Mouse (Mus musculus) intestine, embryonic 14.5 days (tissue): ENCODE data around the gene C1qtnf6. TPM values are rescaled to one million over a fixed set of nuclear protein-coding genes. Genes with fewer than 3 reads are reported as not detected.

Experiments used
- ATAC-seq: fragments of 200-750 bp; cut with Nextera tagmentation; replicated peaks from 2 replicates; pipeline ENCODE4 v1.8.0; 2017; ENCODE audit warnings: low read depth, moderate number of reproducible peaks, moderate TSS enrichment, moderate library complexity; ENCODE audit not compliant: low FRiP score, low TSS enrichment
- DNase-seq: peaks from one replicate; pipeline ENCODE4 v3.0.0-alpha.2; 2018; ENCODE audit warnings: low spot score
- H3K27ac ChIP-seq: fragments of 300-500 bp; sonication (generic); 2 replicates; pipeline ENCODE4 v1.5.1; 2014; ENCODE audit warnings: low read depth, mild to moderate bottlenecking, control low read depth
- H3K27me3 ChIP-seq: fragments of 300-500 bp; sonication (generic); replicated peaks from 2 replicates; pipeline ENCODE4 v1.6.1; 2014; ENCODE audit warnings: low read length, control low read depth; ENCODE audit not compliant: control insufficient read depth, insufficient read depth
- H3K36me3 ChIP-seq: fragments of 300-500 bp; sonication (generic); 2 replicates; pipeline ENCODE4 v1.6.1; 2014; ENCODE audit warnings: low read length, control low read depth; ENCODE audit not compliant: control insufficient read depth, insufficient read depth
- H3K4me1 ChIP-seq: fragments of 300-500 bp; sonication (generic); replicated peaks from 2 replicates; pipeline ENCODE4 v1.6.1; 2014; ENCODE audit warnings: low read length, control low read depth, mixed read lengths; ENCODE audit not compliant: control insufficient read depth, insufficient read depth
- H3K4me2 ChIP-seq: fragments of 300-500 bp; sonication (generic); 2 replicates; pipeline ENCODE4 v1.6.1; 2014; ENCODE audit warnings: low read length
- H3K4me3 ChIP-seq: fragments of 300-500 bp; sonication (generic); 2 replicates; pipeline ENCODE4 v1.5.1; 2014; ENCODE audit warnings: low read depth, low read length, control low read depth, mixed read lengths
- H3K9ac ChIP-seq: fragments of 300-500 bp; sonication (generic); 2 replicates; pipeline ENCODE4 v1.6.1; 2014; ENCODE audit warnings: mild to moderate bottlenecking, low read length
- H3K9me3 ChIP-seq: fragments of 300-500 bp; sonication (generic); 2 replicates; pipeline ENCODE4 v1.6.1; 2016; ENCODE audit warnings: low read length, control low read depth; ENCODE audit not compliant: control insufficient read depth
- WGBS: fragments of 180-500 bp; shearing (Covaris S2); extraction: QIAGEN DNeasy Blood & Tissue Kit; methylation state at CpG from one replicate; pipeline ENCODE4 v1.1.7; 2014; 5-methylcytosine and 5-hydroxymethylcytosine counted together
- polyA plus RNA-seq: library from polyadenylated mRNA; unstranded; fragments of >200 nt; fragmentation: Nextera tagmentation; extraction: Ambion mirVana; gene quantifications from 2 replicates; pipeline ENCODE4 v1.2.1, GENCODE M21; 2014

C1qtnf6 gene
- polyA plus RNA-seq, 1 experiment from 2014 or later = 30.1 TPM

DNA sequence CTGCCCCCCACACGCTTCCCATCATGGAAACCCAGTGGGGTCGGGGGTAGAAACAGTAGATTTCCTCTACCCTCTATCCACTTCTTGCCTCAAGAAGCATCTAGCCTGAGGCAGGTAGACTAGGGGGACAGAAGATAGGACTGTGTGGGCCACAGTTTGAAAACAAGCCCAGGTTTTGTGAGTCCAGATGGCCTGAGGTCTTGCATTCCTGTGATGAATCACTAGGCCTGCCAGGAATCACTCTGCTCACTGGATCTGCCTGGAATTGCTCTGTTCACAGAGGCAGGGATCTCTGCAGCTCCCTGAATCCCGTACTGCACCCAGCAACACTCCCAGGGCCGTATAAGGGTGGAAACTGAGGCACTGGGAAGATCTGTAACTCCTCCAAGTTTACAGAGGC is 47.9 kb downstream of the C1qtnf6 start:
- Histone ChIP-seq H3K4me2 (no peak overlapping the region), H3K27me3 (no peaks in the 10 kb centered on the region), H3K4me1 (peaks cover 8% of the 10 kb centered on the region), H3K36me3 (no peaks in the 10 kb centered on the region), H3K9me3 (no peaks in the 10 kb centered on the region), H3K27ac (no peak overlapping the region), H3K9ac (no peak overlapping the region), H3K4me3 (no peak overlapping the region)
- DNase-seq = no peak
- ATAC-seq = no peak
- 73% methylated on average over 4 of the region's 4 CpGs for WGBS

DNA sequence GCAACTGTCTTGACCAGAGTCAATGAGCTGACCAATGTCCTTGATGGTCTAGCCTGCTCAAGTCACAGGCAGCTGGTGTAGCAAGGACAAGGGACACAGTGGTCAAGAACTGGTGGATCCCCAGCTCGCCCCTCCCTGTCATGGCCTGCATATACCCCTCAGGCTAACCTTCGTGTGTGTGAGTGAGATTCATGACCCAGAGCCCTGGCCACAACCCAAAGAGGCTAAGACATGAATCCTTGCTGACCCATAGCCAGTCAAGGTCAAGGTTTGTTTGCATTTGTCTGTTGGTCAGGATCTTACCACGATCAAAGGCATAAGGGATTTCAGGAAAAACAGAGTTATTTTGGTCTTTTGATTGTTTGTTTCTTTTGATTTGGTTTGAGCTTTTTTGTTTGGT is 48.7 kb downstream of the C1qtnf6 start:
- Histone ChIP-seq H3K4me3 (no peak overlapping the region), H3K36me3 (no peaks in the 10 kb centered on the region), H3K27me3 (no peaks in the 10 kb centered on the region), H3K4me2 (no peak overlapping the region), H3K27ac (no peak overlapping the region), H3K9me3 (no peaks in the 10 kb centered on the region), H3K9ac (no peak overlapping the region), H3K4me1 (peaks cover 8% of the 10 kb centered on the region)
- DNase-seq (no peak), ATAC-seq (no peak)
- WGBS = 58% methylated on average over 3 of the region's 3 CpGs

DNA sequence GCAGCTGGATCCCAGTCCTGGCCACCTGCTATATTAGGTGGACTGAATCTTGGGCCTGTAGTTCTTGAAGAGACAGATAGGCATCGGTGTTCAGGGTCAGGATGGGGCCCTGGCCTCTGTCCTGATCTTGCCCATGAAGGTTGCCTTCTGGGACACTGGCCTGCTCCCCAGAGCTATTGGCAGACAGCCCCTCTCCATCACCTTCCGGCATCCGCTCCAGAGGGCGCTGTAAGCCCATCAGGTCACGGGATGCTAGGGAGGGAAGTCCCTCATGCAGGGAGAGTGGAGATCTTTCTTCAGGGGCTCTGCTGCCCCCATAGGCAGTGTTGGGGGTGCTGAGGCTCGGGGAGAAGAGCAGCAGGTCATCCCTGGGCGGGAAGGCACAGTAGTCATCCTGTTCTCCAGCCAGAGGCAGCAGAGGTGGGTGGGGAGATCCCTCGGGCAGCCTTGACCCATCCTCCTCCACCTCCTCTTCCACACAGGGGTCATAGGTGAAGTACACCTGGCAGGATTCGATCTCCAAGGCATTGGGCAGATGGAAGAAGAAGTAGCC is 49.7 kb downstream of the C1qtnf6 start:
- Histone ChIP-seq H3K9me3 (no peaks in the 10 kb centered on the region), H3K9ac (no peak overlapping the region), H3K27me3 (no peaks in the 10 kb centered on the region), H3K36me3 (no peaks in the 10 kb centered on the region), H3K4me1 (peaks cover 8% of the 10 kb centered on the region), H3K4me3 (no peak overlapping the region), H3K27ac (no peak overlapping the region), H3K4me2 (no peak overlapping the region)
- WGBS = 49% methylated on average over 9 of the region's 9 CpGs
- DNase-seq (no peak), ATAC-seq (peak; percentile 37; the same call in 1 of the 2 replicates)

DNA sequence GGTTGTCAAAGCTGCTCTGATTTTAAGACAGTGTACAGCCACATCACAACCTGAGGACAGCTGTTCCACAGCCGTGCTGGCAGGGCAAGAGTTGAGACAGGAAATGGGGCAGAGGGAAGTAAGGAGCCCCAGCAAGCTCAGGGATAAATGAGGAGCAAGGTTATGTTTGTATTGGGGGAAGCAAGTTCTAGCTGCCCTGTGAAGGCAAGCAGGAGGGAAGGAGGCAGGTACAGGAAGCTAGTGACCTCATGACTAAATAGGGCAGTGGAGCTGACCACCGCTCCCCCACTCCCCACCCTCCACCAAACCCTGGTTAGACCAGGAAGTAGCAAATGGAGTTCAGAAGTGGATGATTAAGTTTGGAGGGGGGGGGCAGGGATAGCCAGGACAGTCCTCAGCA is 50.2 kb downstream of the C1qtnf6 start:
- H3K4me2 ChIP-seq = no peak overlapping the region
- H3K9me3 ChIP-seq = no peaks in the 10 kb centered on the region
- DNase-seq (no peak), ATAC-seq (no peak)
- H3K36me3 ChIP-seq = no peaks in the 10 kb centered on the region
- peaks cover 8% of the 10 kb centered on the region for H3K4me1 ChIP-seq
- H3K27ac ChIP-seq = no peak overlapping the region
- no peak overlapping the region for H3K4me3 ChIP-seq
- no peak overlapping the region for H3K9ac ChIP-seq
- 33% methylated on average over 2 of the region's 2 CpGs for WGBS
- H3K27me3 ChIP-seq = no peaks in the 10 kb centered on the region

DNA sequence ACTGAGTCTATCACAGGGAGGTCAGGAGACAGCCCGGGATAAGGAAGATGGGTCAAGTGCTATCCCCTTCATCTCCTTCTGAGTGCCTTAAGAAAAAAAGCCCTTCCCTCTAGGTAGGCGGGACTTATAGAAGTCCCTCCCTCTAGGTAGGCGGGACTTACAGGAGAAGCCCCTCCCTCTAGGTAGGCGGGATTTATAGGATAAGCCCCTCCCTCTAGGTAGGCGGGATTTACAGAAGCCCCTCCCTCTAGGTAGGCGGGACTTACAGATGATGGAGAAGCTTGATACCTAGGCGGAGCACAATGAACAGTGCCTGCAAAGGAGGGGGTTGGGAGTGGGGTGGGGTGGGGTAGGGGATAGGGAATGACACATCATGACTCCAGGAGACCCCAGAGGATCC is 51.1 kb downstream of the C1qtnf6 start:
- ATAC-seq = no peak
- H3K36me3 ChIP-seq = no peaks in the 10 kb centered on the region
- WGBS = 75% methylated on average over 7 of the region's 7 CpGs
- H3K4me3 ChIP-seq = no peak overlapping the region
- H3K4me2 ChIP-seq = no peak overlapping the region
- H3K27ac ChIP-seq = no peak overlapping the region
- no peak for DNase-seq
- no peaks in the 10 kb centered on the region for H3K27me3 ChIP-seq
- peaks cover 8% of the 10 kb centered on the region for H3K4me1 ChIP-seq
- H3K9ac ChIP-seq = no peak overlapping the region
- H3K9me3 ChIP-seq = no peaks in the 10 kb centered on the region

DNA sequence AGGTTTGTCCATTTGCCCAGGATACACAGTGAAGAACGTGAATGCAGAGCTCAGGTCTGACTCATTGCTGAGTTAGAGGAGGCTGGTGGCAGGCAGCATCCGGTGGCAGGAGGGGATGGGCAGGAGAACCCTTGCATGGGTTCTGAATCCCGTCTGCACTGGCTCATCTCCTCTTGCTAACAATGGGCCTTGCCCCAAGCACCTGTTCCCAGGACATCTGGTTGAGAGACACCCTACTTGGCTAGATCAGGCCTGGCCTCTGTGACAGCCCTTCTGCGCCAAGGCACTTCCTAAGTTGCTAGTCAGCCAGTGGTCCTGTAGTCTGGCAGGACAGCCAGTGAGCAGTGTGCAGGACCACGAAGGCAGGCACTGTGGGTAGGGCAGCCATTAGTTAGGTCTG is 51.7 kb downstream of the C1qtnf6 start:
- Histone ChIP-seq H3K27ac (no peak overlapping the region), H3K4me1 (peaks cover 8% of the 10 kb centered on the region), H3K36me3 (no peaks in the 10 kb centered on the region), H3K9me3 (no peaks in the 10 kb centered on the region), H3K4me3 (no peak overlapping the region), H3K27me3 (no peaks in the 10 kb centered on the region), H3K4me2 (no peak overlapping the region), H3K9ac (no peak overlapping the region)
- DNase-seq = no peak
- WGBS = 72% methylated on average over 5 of the region's 5 CpGs
- no peak for ATAC-seq

DNA sequence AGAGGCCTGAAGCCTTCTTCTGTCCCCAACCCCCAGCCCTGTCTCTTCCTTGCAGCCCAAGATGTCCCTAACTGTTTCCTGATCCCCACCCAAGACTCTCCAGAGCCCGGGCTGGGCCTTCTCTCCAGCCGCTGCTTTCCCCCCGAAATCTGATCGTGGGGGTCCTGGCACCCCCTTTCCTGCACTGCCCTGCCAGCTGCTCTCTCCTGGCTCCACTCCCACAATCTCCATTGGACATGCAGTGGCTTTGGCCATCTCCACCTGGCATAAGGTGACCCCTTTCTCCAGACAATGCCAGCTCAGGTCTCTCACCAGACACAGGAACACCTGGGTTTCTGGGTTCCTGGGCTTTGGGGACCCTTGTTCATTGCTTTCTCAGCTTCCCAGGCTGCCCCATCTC is 53.1 kb downstream of the C1qtnf6 start:
- Histone ChIP-seq H3K4me1 (peaks cover 8% of the 10 kb centered on the region), H3K9ac (no peak overlapping the region), H3K4me3 (no peak overlapping the region), H3K27me3 (no peaks in the 10 kb centered on the region), H3K4me2 (no peak overlapping the region), H3K36me3 (no peaks in the 10 kb centered on the region), H3K27ac (no peak overlapping the region), H3K9me3 (no peaks in the 10 kb centered on the region)
- DNase-seq (no peak), ATAC-seq (no peak)
- WGBS = 89% methylated on average over 4 of the region's 4 CpGs

DNA sequence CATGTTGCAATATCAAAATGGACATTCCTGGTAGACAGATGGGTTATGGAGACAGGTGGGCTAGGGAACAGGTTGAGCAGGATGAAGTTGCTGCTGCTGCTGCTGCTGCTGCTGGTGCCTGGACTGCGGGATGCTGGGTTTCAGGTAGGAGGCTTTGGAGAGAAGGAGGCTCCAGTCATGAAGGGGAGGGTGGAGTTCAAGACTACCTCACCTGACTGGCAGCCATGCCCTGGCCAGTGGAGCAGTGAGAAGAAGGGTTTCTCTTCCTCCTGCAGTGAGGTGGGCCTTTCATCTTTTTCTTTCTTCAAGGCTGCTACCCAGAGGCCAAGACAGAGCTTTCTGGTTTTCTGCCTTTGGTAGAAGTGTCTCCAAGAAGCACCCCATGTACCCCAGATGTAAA is 54.3 kb downstream of the C1qtnf6 start:
- Histone ChIP-seq H3K27ac (no peak overlapping the region), H3K4me3 (no peak overlapping the region), H3K36me3 (no peaks in the 10 kb centered on the region), H3K27me3 (no peaks in the 10 kb centered on the region), H3K9ac (no peak overlapping the region), H3K4me2 (no peak overlapping the region), H3K4me1 (peaks cover 9% of the 10 kb centered on the region), H3K9me3 (no peaks in the 10 kb centered on the region)
- WGBS = 93% methylated on average over 1 of the region's 1 CpGs
- DNase-seq = no peak
- no peak for ATAC-seq

DNA sequence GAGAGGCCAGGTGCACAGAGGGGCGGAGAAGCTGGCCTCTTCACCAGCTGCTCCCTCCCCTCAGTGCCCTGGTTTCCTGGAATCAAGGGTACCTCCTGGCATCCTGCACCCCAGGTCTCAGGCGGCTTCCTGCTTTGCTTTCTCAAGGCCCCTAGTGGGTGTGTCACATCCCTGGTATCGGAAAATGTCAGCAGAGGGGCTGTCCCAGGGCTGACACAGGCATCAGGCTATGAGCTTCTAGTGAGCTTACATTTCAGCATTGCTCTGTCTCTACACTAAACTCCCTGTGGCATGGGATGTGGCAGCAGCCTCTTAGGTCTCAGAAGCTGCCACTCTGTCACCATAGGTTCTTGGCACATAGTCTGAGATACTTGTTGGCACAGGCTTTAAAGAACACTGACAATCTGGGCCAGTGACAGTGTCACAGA is 55.6 kb downstream of the C1qtnf6 start:
- ATAC-seq = no peak
- H3K9me3 ChIP-seq = no peaks in the 10 kb centered on the region
- H3K4me2 ChIP-seq = no peak overlapping the region
- DNase-seq = no peak
- H3K36me3 ChIP-seq = no peaks in the 10 kb centered on the region
- H3K27me3 ChIP-seq = no peaks in the 10 kb centered on the region
- 56% methylated on average over 3 of the region's 3 CpGs for WGBS
- H3K9ac ChIP-seq = no peak overlapping the region
- no peak overlapping the region for H3K4me3 ChIP-seq
- H3K27ac ChIP-seq = no peak overlapping the region
- peaks cover 8% of the 10 kb centered on the region; the same call in 1 of the 2 replicates for H3K4me1 ChIP-seq
